Mouse (Mus musculus) stomach, postnatal 0 days (tissue): ENCODE data around the gene Avpr2.

Experiments used
- CTCF ChIP-seq: IDR thresholded peaks from 2 replicates; pipeline ENCODE4 v1.5.1; 2016; ENCODE audit warnings: antibody characterized with exemption, low read depth, mild to moderate bottlenecking, moderate library complexity
- EP300 ChIP-seq: optimal IDR thresholded peaks from 2 replicates; pipeline ENCODE3; 2016; ENCODE audit warnings: antibody characterized with exemption

DNA sequence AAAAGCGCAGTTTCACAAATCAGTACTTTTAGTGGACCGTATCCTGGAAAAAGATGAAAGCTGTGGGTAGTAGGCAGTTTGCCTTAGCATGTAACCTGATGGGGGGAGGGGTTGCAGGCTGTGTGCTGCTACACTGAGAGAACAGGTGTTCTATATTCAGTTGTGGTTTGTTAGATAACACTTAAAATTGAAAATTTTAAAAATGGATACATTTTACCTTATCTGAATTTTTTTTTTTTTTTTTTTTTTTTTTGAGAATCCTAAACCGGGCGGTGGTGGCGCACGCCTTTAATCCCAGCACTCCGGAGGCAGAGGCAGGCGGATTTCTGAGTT, 30.6 kb downstream of the Avpr2 start:
- TF ChIP-seq CTCF, result no peak
- no peak for TF ChIP-seq EP300
